Mouse (Mus musculus) lung, postnatal 0 days (tissue): ENCODE data around the gene Epb41. TPM values are rescaled to one million over a fixed set of nuclear protein-coding genes. Genes with fewer than 3 reads are reported as not detected.

Source experiments
- ATAC-seq: fragments of 200-750 bp; cut with Nextera tagmentation; 2 replicates; pipeline ENCODE4 v1.8.0; 2017; ENCODE audit warnings: moderate library complexity
- DNase-seq: peaks from one replicate; pipeline ENCODE4 v3.0.0-alpha.2; 2016; ENCODE audit warnings: low spot score
- H3K27ac ChIP-seq: fragments of 300-500 bp; sonication (generic); 2 replicates; pipeline ENCODE4 v1.5.1; 2014; ENCODE audit warnings: antibody characterized with exemption, mild to moderate bottlenecking, low read length, mixed read lengths
- H3K27me3 ChIP-seq: fragments of 300-500 bp; sonication (generic); replicated peaks from 2 replicates; pipeline ENCODE4 v1.6.1; 2014; ENCODE audit warnings: low read length, mixed read lengths; ENCODE audit not compliant: insufficient read depth
- H3K36me3 ChIP-seq: fragments of 300-500 bp; sonication (generic); 2 replicates; pipeline ENCODE4 v1.6.1; 2014; ENCODE audit warnings: low read length, mixed read lengths; ENCODE audit not compliant: insufficient read depth
- H3K4me1 ChIP-seq: fragments of 300-500 bp; sonication (generic); 2 replicates; pipeline ENCODE4 v1.6.1; 2014; ENCODE audit warnings: antibody characterized with exemption, low read depth, low read length, mixed read lengths; ENCODE audit not compliant: insufficient read depth
- H3K4me2 ChIP-seq: fragments of 300-500 bp; sonication (generic); replicated peaks from 2 replicates; pipeline ENCODE4 v1.6.1; 2014; ENCODE audit warnings: low read depth, mild to moderate bottlenecking, low read length, moderate library complexity, mixed read lengths
- H3K4me3 ChIP-seq: fragments of 300-500 bp; sonication (generic); 2 replicates; pipeline ENCODE4 v1.5.1; 2014; ENCODE audit warnings: low read depth, low read length
- H3K9ac ChIP-seq: fragments of 300-500 bp; sonication (generic); replicated peaks from 2 replicates; pipeline ENCODE4 v1.6.1; 2014; ENCODE audit warnings: low read depth, mild to moderate bottlenecking
- H3K9me3 ChIP-seq: fragments of 300-500 bp; sonication (generic); 2 replicates; pipeline ENCODE4 v1.6.1; 2016; ENCODE audit warnings: low read length, mixed read lengths
- CTCF ChIP-seq: IDR thresholded peaks from 2 replicates; pipeline ENCODE4 v1.5.1; 2016; ENCODE audit warnings: antibody characterized with exemption, mild to moderate bottlenecking
- EP300 ChIP-seq: IDR thresholded peaks from 2 replicates; pipeline ENCODE4 v1.6.1; 2016; ENCODE audit warnings: antibody characterized with exemption, mild to moderate bottlenecking, control low read depth
- WGBS: fragments of 180-500 bp; shearing (Covaris S2); extraction: QIAGEN DNeasy Blood & Tissue Kit; methylation state at CpG from one replicate; pipeline ENCODE4 v1.1.7; 2014; 5-methylcytosine and 5-hydroxymethylcytosine counted together
- polyA plus RNA-seq: library from polyadenylated mRNA; unstranded; fragments of >200 nt; fragmentation: Nextera tagmentation; extraction: Ambion mirVana; gene quantifications from 2 replicates; pipeline ENCODE4 v1.2.1, GENCODE M21; 2015

Gene Epb41
- polyA plus RNA-seq, 1 experiment from 2014 or later = 29.9 TPM

GRCm38 (mm10) chr4:132076480-132077405 is 1.6 kb upstream of the Epb41 start:
- DNase-seq = peak; percentile 93
- WGBS = 26% methylated on average over 20 of the region's 20 CpGs
- H3K9me3 ChIP-seq = no peaks in the 10 kb centered on the region
- no peak overlapping the region for H3K4me3 ChIP-seq
- no peaks in the 10 kb centered on the region for H3K27me3 ChIP-seq
- H3K4me2 ChIP-seq = peak overlapping the region; percentile 20; the same call in 1 of the 2 replicates
- peak; percentile 61 for ATAC-seq
- H3K4me1 ChIP-seq = peaks cover 6% of the 10 kb centered on the region; the same call in 1 of the 2 replicates
- H3K36me3 ChIP-seq = no peaks in the 10 kb centered on the region
- TF ChIP-seq CTCF = no peak
- TF ChIP-seq EP300 = peak; percentile 55
- H3K9ac ChIP-seq = no peak overlapping the region
- peak overlapping the region; percentile 87 for H3K27ac ChIP-seq

GRCm38 (mm10) chr4:132075796-132076195 is 675 bp upstream of the Epb41 start:
- H3K36me3 ChIP-seq = no peaks in the 10 kb centered on the region
- no peak overlapping the region for H3K9ac ChIP-seq
- H3K4me2 ChIP-seq = peak overlapping the region; percentile 99
- H3K4me1 ChIP-seq = peaks cover 6% of the 10 kb centered on the region; the same call in 1 of the 2 replicates
- peak overlapping the region; percentile 77 for H3K27ac ChIP-seq
- WGBS = 45% methylated on average over 1 of the region's 1 CpGs
- no peak for TF ChIP-seq CTCF
- TF ChIP-seq EP300 = no peak
- no peaks in the 10 kb centered on the region for H3K9me3 ChIP-seq
- H3K4me3 ChIP-seq = no peak overlapping the region
- no peak for DNase-seq
- no peaks in the 10 kb centered on the region for H3K27me3 ChIP-seq
- ATAC-seq = no peak

GRCm38 (mm10) chr4:132074077-132074932 is 816 bp downstream of the Epb41 start, which contains the start of gene Gm10300:
Gene Gm10300, plus strand, starts transcription at chr4:132074697.
- DNase-seq (peak; percentile 65), ATAC-seq (peak; percentile 16)
- 2% methylated on average over 40 of the region's 42 CpGs for WGBS
- Histone ChIP-seq H3K36me3 (no peaks in the 10 kb centered on the region), H3K27ac (peak within 1 kb of the TSS; percentile 89), H3K4me2 (peak within 1 kb of the TSS; percentile 99), H3K9me3 (no peaks in the 10 kb centered on the region), H3K27me3 (no peaks in the 10 kb centered on the region), H3K4me3 (peak within 1 kb of the TSS; percentile 79), H3K4me1 (peaks cover 6% of the 10 kb centered on the region; the same call in 1 of the 2 replicates), H3K9ac (peak within 1 kb of the TSS; percentile 77)
- TF ChIP-seq CTCF (no peak), EP300 (no peak)

GRCm38 (mm10) chr4:132072946-132073345 is 2.2 kb downstream of the Epb41 start:
- Histone ChIP-seq H3K4me2 (no peak overlapping the region), H3K4me1 (peaks cover 6% of the 10 kb centered on the region; the same call in 1 of the 2 replicates), H3K9ac (no peak overlapping the region), H3K27ac (no peak overlapping the region), H3K36me3 (no peaks in the 10 kb centered on the region), H3K4me3 (no peak overlapping the region), H3K27me3 (no peaks in the 10 kb centered on the region), H3K9me3 (no peaks in the 10 kb centered on the region)
- DNase-seq (no peak), ATAC-seq (no peak)
- no peak for TF ChIP-seq CTCF
- no peak for TF ChIP-seq EP300
- 80% methylated on average over 6 of the region's 6 CpGs for WGBS

GRCm38 (mm10) chr4:132072156-132072555 is 3.0 kb downstream of the Epb41 start:
- DNase-seq = no peak
- TF ChIP-seq CTCF (no peak), EP300 (no peak)
- no peak overlapping the region for H3K9ac ChIP-seq
- H3K27me3 ChIP-seq = no peaks in the 10 kb centered on the region
- no peak for ATAC-seq
- peaks cover 6% of the 10 kb centered on the region; the same call in 1 of the 2 replicates for H3K4me1 ChIP-seq
- H3K4me3 ChIP-seq = no peak overlapping the region
- WGBS = 81% methylated on average over 3 of the region's 3 CpGs
- no peaks in the 10 kb centered on the region for H3K9me3 ChIP-seq
- H3K27ac ChIP-seq = no peak overlapping the region
- H3K4me2 ChIP-seq = no peak overlapping the region
- H3K36me3 ChIP-seq = no peaks in the 10 kb centered on the region

GRCm38 (mm10) chr4:132071674-132072073 is 3.4 kb downstream of the Epb41 start:
- Histone ChIP-seq H3K4me1 (peaks cover 6% of the 10 kb centered on the region; the same call in 1 of the 2 replicates), H3K36me3 (no peaks in the 10 kb centered on the region), H3K27me3 (no peaks in the 10 kb centered on the region), H3K9me3 (no peaks in the 10 kb centered on the region), H3K9ac (no peak overlapping the region), H3K4me2 (no peak overlapping the region), H3K27ac (no peak overlapping the region), H3K4me3 (no peak overlapping the region)
- 96% methylated on average over 2 of the region's 2 CpGs for WGBS
- ATAC-seq (no peak), DNase-seq (no peak)
- TF ChIP-seq CTCF (no peak), EP300 (no peak)
